Mouse (Mus musculus): Measurements from ENCODE around the gene Amigo1.

The Amigo1 gene

GRCm38 (mm10) chr3:108184742-108185141, 1.4 kb upstream of the Amigo1 start:
- DNase-seq = no peak

GRCm38 (mm10) chr3:108185460-108186097, 556 bp upstream of the Amigo1 start:
- DNase-seq = no peak

DNA sequence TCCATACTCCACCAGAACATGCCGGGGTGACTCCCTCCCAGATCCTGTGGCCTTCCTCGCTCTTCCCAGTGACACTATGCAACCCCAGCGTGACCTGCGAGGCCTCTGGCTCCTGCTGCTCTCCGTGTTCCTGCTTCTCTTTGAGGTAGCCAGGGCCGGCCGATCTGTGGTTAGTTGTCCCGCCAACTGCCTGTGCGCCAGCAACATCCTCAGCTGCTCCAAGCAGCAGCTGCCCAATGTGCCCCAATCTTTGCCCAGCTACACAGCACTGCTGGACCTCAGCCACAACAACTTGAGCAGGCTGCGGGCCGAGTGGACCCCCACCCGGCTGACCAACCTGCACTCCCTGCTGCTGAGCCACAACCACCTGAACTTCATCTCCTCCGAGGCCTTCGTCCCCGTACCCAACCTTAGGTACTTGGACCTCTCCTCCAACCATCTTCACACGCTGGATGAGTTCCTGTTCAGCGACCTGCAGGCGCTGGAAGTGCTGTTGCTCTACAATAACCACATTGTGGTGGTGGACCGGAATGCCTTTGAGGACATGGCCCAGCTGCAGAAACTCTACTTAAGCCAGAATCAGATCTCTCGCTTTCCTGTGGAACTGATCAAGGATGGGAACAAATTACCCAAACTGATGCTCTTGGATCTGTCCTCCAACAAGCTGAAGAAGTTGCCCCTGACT, 1.1 kb downstream of the Amigo1 start:
- DNase-seq = no peak

- no peak for DNase-seq
Observed at GRCm38 (mm10) chr3:108188716-108189490, 2.8 kb downstream of the Amigo1 start.

- no peak for DNase-seq
Observed at GRCm38 (mm10) chr3:108189897-108190296, 3.8 kb downstream of the Amigo1 start.

GRCm38 (mm10) chr3:108193686-108194085, 7.6 kb downstream of the Amigo1 start:
- DNase-seq = no peak

- no peak for DNase-seq
Observed at GRCm38 (mm10) chr3:108195287-108195686, 9.2 kb downstream of the Amigo1 start.

GRCm38 (mm10) chr3:108195941-108196590, 9.9 kb downstream of the Amigo1 start:
- DNase-seq = no peak

- DNase-seq = peak in 1 of 2 experiments; percentile 46
Observed at GRCm38 (mm10) chr3:108197066-108197497, 10.9 kb downstream of the Amigo1 start.

DNA sequence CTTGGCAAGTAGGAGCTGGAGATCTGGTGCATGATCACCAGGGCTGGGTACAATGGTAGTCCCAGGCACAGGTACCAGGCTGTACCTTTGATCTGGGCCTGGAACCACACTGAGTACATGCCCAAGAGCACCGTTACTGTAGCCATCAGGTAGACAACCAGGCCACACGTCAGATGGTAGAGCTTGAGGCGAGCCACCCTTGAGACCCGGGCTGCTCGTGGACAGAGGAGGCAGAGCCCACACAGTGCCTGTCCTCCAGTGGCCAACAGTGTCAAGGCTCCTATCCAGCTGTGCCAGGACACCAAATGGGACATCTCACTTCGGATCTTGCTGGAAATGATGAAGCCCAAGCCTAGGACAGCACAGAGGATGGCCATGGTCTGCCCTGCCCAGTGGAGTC, 13.1 kb downstream of the Amigo1 start:
- no peak for DNase-seq

DNA sequence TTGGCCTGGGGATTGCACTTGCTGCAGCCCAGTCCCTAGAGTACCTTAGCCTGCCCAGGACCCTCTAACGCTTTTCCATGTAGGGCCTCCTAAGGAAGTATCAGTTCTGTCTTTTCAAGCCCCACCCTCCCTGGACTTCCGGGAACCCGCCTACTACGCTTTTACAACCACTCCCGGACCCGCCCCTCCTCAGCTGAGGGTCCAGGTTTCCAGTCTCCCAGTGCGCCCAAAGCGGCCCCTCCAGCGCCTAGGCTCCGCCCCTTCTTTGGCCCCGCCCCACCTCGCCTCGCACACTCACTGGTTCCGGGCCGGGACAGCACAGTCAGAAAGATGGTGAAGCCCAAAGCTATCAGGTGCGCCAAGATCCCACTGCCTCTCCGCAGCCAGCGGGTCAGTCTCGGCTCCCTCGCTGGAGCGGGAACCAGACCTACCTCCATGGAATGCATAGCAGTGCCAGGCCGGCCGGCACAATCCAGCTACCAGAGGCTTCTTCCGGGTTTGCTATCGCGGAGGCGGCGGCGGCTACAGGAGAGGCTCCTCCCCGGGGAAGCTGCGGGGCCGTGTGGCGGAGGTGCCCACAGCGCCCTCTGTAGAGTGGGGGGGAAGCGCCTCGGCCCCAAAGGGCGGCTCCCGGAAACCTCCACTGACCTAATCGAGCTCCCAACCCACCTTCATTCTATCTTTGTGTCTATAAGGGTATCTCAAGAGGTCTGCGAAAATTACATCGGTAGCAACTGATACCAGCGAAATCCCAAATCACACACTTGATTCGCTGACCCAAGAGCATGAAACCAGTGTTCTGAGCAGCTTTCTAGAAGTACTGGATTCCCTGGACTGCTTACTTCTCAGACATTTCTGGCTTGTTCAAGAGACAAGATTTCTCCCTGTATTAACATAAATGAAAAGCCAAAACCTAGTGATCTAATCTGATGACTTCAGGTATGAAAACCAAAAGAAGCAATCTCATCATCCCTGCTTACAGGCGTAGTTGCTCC, 14.5 kb downstream of the Amigo1 start, which contains the start of gene Cyb561d1:
Cyb561d1 (minus strand) TSS at position 884 of the 995 bp plus-strand sequence.
- DNase-seq = peak; percentile 96 to 97

- DNase-seq = no peak
Observed at GRCm38 (mm10) chr3:108202506-108202905, 16.4 kb downstream of the Amigo1 start.

GRCm38 (mm10) chr3:108203212-108203611, 17.1 kb downstream of the Amigo1 start:
- DNase-seq = no peak

DNA sequence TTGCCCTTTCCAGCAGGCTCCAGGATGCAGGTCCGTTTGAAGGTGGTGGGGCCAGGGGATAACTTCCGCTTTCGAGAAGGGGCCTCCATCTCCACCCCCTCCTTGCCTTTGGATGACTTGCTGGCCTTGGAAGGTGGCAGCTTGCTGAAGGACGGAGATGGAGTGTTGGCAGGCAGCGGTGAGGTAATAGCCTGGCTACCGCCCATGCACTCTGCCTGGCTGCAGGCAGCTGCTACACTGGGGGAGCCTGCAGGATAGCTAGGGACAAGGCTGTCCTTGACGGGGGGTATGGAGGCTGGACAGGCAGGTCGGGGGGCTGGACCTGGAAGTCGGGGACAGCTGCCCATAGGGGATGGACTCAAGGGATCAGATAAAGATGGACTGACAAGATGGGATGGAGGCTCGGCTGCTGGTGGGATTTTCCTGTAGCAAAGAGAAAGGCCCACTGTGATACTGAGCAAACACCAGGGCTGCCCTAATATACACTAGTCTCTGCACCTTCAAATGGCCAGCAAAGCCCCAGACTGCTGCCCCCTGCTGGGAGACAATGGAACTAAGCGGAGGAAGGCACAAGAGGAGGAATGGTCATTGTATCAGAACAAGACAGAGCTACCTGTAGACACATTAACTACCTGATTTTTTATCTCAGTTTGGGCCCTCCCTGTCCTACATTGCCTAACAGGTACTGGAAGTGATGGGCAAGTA, 17.6 kb downstream of the Amigo1 start:
- DNase-seq = peak; percentile 80 to 90

- DNase-seq = peak in 1 of 2 experiments; percentile 26
Observed at GRCm38 (mm10) chr3:108204470-108204869, 18.3 kb downstream of the Amigo1 start.

DNA sequence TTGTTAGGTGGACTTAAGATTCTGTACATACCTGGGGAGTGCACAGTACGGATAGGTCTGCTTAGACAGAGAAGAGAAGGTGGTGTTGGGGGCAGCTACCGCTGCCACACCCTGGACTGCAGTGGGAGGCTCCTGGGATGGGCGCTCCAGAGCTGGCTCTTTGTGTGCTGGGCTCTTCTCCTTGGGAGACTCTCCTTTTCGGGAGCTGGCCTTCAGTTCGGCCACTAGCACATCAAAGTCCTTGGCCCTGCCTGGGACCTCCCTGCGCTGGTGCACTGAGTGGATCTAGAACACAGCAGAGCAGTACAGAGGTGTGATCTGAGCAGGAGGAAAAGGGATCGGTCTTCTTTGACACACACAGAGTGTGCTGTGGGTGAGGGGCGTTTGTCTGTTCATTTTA, 19.5 kb downstream of the Amigo1 start:
- DNase-seq = no peak

DNA sequence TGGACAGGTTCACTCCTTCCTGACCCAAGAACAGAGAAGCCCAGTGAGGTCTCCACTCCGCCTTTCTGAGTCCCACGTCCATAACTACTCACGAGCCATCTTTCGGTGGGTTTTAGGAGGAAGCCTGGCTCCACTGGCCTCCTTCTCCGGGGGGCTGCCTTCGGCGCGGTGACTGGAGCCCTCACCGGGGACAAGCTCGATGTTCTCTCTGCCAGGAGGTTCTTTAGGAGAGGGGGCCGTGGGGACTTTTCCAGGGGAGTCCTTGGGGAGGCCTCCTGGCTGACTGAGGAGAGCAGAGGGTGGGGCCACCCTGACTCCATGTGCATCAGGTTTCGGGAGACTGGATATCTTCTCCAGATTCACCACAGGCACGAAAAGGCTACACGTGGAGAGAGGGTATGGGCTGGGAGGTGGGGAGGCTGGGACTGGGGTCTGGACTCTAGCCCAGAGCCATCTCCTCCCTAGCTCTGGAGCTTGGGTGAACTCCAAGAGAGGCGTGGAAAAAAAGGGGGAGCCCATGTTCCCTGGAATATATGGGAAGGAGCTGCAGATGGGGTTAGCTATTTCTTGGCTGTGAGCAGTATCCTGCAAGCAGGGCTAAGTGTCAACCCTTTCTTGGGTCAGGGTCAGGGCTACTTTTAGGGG, 20.7 kb downstream of the Amigo1 start:
- DNase-seq = no peak

GRCm38 (mm10) chr3:108209001-108209400, 22.9 kb downstream of the Amigo1 start:
- no peak for DNase-seq

- no peak for DNase-seq
Observed at GRCm38 (mm10) chr3:108209536-108209935, 23.4 kb downstream of the Amigo1 start.

- DNase-seq = peak; percentile 95 to 98
Observed at GRCm38 (mm10) chr3:108209946-108210770, 24.0 kb downstream of the Amigo1 start.
